Mouse (Mus musculus) midbrain, embryonic 12.5 days (tissue): ENCODE results near the gene Lsm2. TPM values are rescaled to one million over a fixed set of nuclear protein-coding genes. Genes with fewer than 3 reads are reported as not detected.
"Not testable (repeated sequence)": the region's sequence is repeated elsewhere in the genome, so short reads cannot be mapped to it uniquely, and the experiment has no call there.

Source experiments
- ATAC-seq: fragments of 200-750 bp; cut with Nextera tagmentation; 2 replicates; pipeline ENCODE4 v1.8.0; 2017; ENCODE audit warnings: low read depth, moderate TSS enrichment, moderate library complexity; ENCODE audit not compliant: low FRiP score
- H3K27ac ChIP-seq: fragments of 300-500 bp; sonication (generic); replicated peaks from 2 replicates; pipeline ENCODE4 v1.5.1; 2016; ENCODE audit warnings: mild to moderate bottlenecking
- H3K27me3 ChIP-seq: fragments of 300-500 bp; sonication (generic); 2 replicates; pipeline ENCODE4 v1.6.1; 2016; ENCODE audit warnings: mild to moderate bottlenecking
- H3K36me3 ChIP-seq: fragments of 300-500 bp; sonication (generic); 2 replicates; pipeline ENCODE4 v1.6.1; 2016
- H3K4me1 ChIP-seq: fragments of 300-500 bp; sonication (generic); 2 replicates; pipeline ENCODE4 v1.6.1; 2016
- H3K4me2 ChIP-seq: fragments of 300-500 bp; sonication (generic); replicated peaks from 2 replicates; pipeline ENCODE4 v1.6.1; 2016; ENCODE audit warnings: mild to moderate bottlenecking, moderate library complexity
- H3K4me3 ChIP-seq: fragments of 300-500 bp; sonication (generic); 2 replicates; pipeline ENCODE4 v1.5.1; 2016; ENCODE audit warnings: mild to moderate bottlenecking
- H3K9ac ChIP-seq: fragments of 300-500 bp; sonication (generic); replicated peaks from 2 replicates; pipeline ENCODE4 v1.6.1; 2016; ENCODE audit warnings: mild to moderate bottlenecking, moderate library complexity
- H3K9me3 ChIP-seq: fragments of 300-500 bp; sonication (generic); 2 replicates; pipeline ENCODE4 v1.6.1; 2016; ENCODE audit warnings: mild to moderate bottlenecking
- WGBS: fragments of 180-500 bp; shearing (Covaris S2); methylation state at CpG from one replicate; pipeline ENCODE4 v1.1.7; 2016; 5-methylcytosine and 5-hydroxymethylcytosine counted together
- polyA plus RNA-seq: library from polyadenylated mRNA; unstranded; fragments of >200 nt; fragmentation: Nextera tagmentation; extraction: Ambion mirVana; gene quantifications from 2 replicates; pipeline ENCODE4 v1.2.1, GENCODE M21; 2016

Gene Lsm2
- polyA plus RNA-seq, 1 experiment from 2014 or later: 202 TPM

DNA sequence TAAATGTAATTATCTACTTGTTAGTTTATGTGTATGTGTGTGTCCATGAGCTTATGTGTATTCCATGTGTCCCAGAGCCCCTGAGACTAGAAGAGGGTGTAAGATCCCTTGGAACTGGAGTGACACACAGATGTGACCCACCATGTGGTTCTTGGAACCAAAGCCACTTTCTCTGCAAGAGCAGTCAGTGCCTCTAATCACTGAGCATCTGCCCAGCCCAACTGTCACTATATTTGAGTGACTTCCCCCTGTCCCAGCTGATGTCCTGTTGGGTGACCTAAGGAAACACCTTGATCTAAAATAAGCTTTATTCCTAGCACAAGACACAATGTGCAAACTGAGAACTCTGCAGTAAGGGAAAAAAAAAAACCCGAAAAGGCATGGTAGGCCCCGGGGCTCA, 46.7 kb downstream of the Lsm2 start:
- Histone ChIP-seq H3K9ac (no peak overlapping the region), H3K4me3 (no peak overlapping the region), H3K4me2 (no peak overlapping the region), H3K4me1 (peaks cover 30% of the 10 kb centered on the region), H3K9me3 (no peaks in the 10 kb centered on the region), H3K36me3 (no peaks in the 10 kb centered on the region), H3K27ac (no peak overlapping the region), H3K27me3 (no peaks in the 10 kb centered on the region; the same call in 1 of the 2 replicates)
- 82% methylated on average over 2 of the region's 2 CpGs for WGBS
- ATAC-seq: no peak

DNA sequence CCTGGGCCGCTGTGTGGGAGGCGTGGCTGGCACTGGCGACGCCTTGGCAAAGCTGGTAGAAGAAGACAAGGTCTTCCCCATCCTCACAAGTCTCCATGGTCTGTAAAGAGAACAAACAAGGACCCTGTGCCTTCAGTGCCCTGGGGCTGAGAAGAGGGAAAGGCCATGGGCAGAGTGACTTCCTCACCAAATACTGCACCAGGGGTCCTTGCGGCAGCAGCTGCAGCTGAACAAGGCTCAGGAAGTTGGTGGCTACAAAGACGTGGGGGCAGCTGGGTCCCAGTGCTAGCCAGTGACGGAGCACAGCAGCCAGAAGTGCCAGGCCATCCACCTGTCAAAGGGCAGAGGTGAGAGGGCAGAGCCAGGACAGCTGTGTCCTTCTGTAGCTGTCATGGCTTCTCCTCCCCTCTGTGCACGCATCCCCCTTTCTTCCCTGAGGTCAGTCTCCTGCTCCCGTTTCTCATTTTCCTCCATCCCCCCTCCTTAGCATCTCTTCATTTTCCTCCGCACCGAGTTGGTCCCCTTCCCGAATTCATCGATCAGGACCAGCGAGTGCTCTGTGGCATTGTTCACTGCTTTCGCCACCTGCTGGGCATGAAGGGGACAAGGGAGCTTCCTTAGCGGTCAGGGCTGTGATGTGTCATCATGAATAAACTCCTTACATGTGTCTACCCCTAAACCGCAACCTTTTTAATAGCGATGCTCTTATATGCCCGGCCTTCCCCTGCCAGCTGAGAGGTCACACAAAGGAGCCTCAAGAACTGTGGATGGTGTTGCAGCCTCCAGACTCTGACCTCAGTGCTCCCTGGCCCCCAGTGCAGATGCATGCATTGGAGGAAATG, 48.2 kb downstream of the Lsm2 start:
- no peak overlapping the region for H3K9ac ChIP-seq
- 0 out of 2 replicates have a peak overlapping the region, but pooled peaks have one; percentile 35 for H3K27ac ChIP-seq
- 0 out of 2 replicates have a peak, but pooled peaks have one; percentile 17 for ATAC-seq
- WGBS: 30% methylated on average over 19 of the region's 19 CpGs
- H3K4me1 ChIP-seq: peaks cover 30% of the 10 kb centered on the region
- 0 out of 2 replicates have a peak overlapping the region, but pooled peaks have one; percentile 10 for H3K4me3 ChIP-seq
- peak overlapping the region; percentile 26 for H3K4me2 ChIP-seq
- H3K27me3 ChIP-seq: no peaks in the 10 kb centered on the region; the same call in 1 of the 2 replicates
- no peaks in the 10 kb centered on the region for H3K9me3 ChIP-seq
- no peaks in the 10 kb centered on the region for H3K36me3 ChIP-seq

DNA sequence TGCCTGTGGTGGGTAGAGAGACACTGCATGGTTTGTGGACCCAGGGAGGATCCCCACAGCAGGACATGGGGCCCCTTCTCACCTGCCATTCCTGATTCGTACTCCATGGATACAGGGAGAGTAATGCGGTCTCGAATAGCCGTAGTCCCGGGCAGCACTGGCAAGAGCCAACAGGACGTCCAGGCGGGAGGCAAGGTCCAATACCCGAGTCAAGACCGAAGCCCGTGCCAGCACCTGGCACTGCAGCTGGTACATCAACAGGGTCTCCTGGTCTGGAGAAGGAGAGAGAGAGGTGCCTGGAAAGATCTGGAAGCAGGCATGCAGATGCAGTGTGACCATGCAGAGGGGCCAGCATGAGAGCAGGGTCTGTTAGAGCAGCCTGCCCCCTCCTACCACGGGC, 49.6 kb downstream of the Lsm2 start:
- H3K36me3 ChIP-seq: no peaks in the 10 kb centered on the region
- no peak overlapping the region for H3K4me3 ChIP-seq
- WGBS: 92% methylated on average over 11 of the region's 11 CpGs
- no peak overlapping the region for H3K9ac ChIP-seq
- no peak for ATAC-seq
- H3K27ac ChIP-seq: no peak overlapping the region
- H3K4me1 ChIP-seq: peaks cover 25% of the 10 kb centered on the region
- H3K9me3 ChIP-seq: no peaks in the 10 kb centered on the region
- H3K4me2 ChIP-seq: no peak overlapping the region
- H3K27me3 ChIP-seq: no peaks in the 10 kb centered on the region; the same call in 1 of the 2 replicates

DNA sequence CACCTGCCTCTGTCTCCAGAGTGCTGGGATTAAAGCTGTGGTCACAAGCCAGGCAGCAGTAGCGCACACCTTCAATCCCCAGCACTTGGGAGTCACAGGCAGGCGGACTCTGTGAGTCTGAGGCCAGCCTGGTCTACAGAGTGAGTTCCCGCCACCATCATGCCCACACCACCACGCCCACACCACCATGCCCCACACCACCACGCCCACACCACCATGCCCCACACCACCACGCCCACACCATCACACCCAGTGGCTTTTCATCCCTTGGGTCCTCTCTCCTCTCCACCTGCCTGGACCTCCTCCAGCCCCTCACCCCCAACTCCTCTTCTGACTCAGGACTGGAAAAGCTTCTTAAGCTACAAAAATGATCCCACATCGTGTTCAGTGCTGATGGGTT, 50.2 kb downstream of the Lsm2 start:
- H3K4me1 ChIP-seq: peaks cover 22% of the 10 kb centered on the region
- no peak overlapping the region for H3K27ac ChIP-seq
- H3K9me3 ChIP-seq: no peaks in the 10 kb centered on the region
- H3K27me3 ChIP-seq: no peaks in the 10 kb centered on the region; the same call in 1 of the 2 replicates
- no peak overlapping the region for H3K4me3 ChIP-seq
- H3K9ac ChIP-seq: no peak overlapping the region
- no peaks in the 10 kb centered on the region for H3K36me3 ChIP-seq
- WGBS: 91% methylated on average over 7 of the region's 7 CpGs
- no peak overlapping the region for H3K4me2 ChIP-seq
- ATAC-seq: no peak

DNA sequence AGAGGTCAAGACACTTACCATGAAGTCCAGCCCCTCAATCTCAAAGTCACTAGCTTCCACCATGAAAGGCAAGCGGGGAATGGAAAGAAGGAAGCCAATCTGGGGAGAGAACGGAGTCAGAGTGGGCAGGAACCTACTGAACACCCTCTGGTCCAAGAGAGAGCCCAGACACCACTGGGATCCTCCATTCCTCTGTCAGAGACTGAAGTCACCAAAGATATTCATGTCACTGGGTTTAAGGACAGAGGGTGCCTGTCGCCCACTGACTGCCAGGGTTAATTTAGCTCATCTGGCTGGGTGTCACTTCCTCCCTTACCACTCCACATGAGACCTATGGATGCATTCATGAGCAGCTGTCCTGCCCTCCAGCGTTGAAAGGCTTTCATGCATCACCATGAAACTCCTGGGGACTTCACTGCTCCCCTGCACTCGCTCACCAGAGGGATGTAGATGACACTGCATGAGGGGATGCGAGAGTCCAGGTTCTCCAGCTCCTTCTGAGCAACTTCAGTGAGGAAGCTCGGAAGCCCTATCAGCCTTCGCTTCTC, 50.7 kb downstream of the Lsm2 start:
- WGBS: 78% methylated on average over 8 of the region's 8 CpGs
- H3K27me3 ChIP-seq: no peaks in the 10 kb centered on the region; the same call in 1 of the 2 replicates
- H3K9me3 ChIP-seq: no peaks in the 10 kb centered on the region
- no peak overlapping the region for H3K27ac ChIP-seq
- ATAC-seq: no peak
- H3K9ac ChIP-seq: no peak overlapping the region
- no peak overlapping the region for H3K4me3 ChIP-seq
- no peak overlapping the region for H3K4me2 ChIP-seq
- H3K4me1 ChIP-seq: peaks cover 17% of the 10 kb centered on the region
- H3K36me3 ChIP-seq: no peaks in the 10 kb centered on the region

DNA sequence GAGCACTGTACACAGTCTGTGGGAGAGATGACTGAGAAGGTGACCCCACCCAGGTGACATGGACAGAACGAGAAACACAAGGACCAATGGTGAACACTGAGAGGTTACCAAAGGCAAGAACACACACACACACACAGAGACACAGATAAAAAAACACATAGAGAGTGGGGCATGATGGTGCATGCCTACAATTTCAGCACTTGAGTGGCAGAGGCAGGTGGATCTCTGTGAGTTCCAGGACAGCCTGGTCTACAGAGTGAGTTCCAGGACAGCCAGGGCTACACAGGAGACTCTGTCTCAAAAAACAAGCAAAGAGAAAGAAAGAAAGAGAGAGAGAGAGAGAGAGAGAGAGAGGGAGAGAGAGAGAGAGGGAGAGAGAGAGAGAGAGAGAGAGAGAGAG, 52.0 kb downstream of the Lsm2 start:
- not testable (repeated sequence) for H3K4me1 ChIP-seq, H3K27me3 ChIP-seq, H3K36me3 ChIP-seq, H3K9ac ChIP-seq, H3K4me3 ChIP-seq, H3K27ac ChIP-seq, ATAC-seq, H3K4me2 ChIP-seq, H3K9me3 ChIP-seq
- 57% methylated on average over 1 of the region's 1 CpGs for WGBS

DNA sequence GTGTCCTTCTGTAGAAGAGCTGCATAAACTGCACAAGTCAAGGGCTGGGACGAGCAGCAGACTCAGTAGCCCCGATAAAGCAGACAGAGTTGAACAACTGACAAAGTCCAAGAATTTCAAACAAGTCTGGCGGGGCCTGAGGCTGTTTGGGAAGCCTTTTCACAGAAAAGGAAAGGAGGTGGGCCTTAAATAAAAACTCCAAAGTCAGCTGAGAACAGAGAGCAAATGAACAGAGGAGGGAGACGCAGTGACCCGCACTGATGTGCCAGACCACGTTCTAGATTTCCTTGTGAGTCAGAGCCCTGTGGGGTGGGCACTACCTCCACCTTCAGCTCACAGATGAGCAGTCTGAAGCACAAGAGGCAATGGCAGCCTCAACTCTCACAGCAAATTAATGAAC, 53.2 kb downstream of the Lsm2 start:
- WGBS: 82% methylated on average over 6 of the region's 6 CpGs
- no peak overlapping the region for H3K4me3 ChIP-seq
- H3K36me3 ChIP-seq: no peaks in the 10 kb centered on the region
- no peak overlapping the region for H3K4me2 ChIP-seq
- no peak overlapping the region for H3K27ac ChIP-seq
- peaks cover 5% of the 10 kb centered on the region for H3K4me1 ChIP-seq
- H3K9me3 ChIP-seq: no peaks in the 10 kb centered on the region
- H3K27me3 ChIP-seq: no peaks in the 10 kb centered on the region; the same call in 1 of the 2 replicates
- H3K9ac ChIP-seq: no peak overlapping the region
- ATAC-seq: no peak

Other genes with a start within 250 kb of the Lsm2 start
- gene C4b, start 238.0 kb upstream of the Lsm2 start, polyA plus RNA-seq: 0.05 and 0.11 TPM in 2 replicates
- not detected in 2 replicates for gene Cyp21a1, start 177.3 kb upstream of the Lsm2 start, polyA plus RNA-seq
- gene Stk19, start 144.9 kb upstream of the Lsm2 start, polyA plus RNA-seq: 26.1 and 30.8 TPM in 2 replicates
- gene Dxo, start 144.8 kb upstream of the Lsm2 start, polyA plus RNA-seq: 72.7 and 73.4 TPM in 2 replicates
- gene Skiv2l, start 131.7 kb upstream of the Lsm2 start, polyA plus RNA-seq: 67.4 and 71.5 TPM in 2 replicates
- 114 TPM in 2 replicates for gene Nelfe, start 131.5 kb upstream of the Lsm2 start, polyA plus RNA-seq
- gene Cfb, start 119.3 kb upstream of the Lsm2 start, polyA plus RNA-seq: 3.3 and 3.5 TPM in 2 replicates
- 11.4 and 15.1 TPM in 2 replicates for gene Zbtb12, start 102.4 kb upstream of the Lsm2 start, polyA plus RNA-seq
- gene Gm20547, start 99.8 kb upstream of the Lsm2 start, polyA plus RNA-seq: not detected in 2 replicates
- 0.86 and 2.1 TPM in 2 replicates for gene C2, start 83.6 kb upstream of the Lsm2 start, polyA plus RNA-seq
- gene Ehmt2, start 83.4 kb upstream of the Lsm2 start, polyA plus RNA-seq: 113 and 120 TPM in 2 replicates
- 0.08 and 0.13 TPM in 2 replicates for gene Slc44a4, start 67.4 kb upstream of the Lsm2 start, polyA plus RNA-seq
- gene Neu1, start 50.6 kb upstream of the Lsm2 start, polyA plus RNA-seq: 20.4 and 20.7 TPM in 2 replicates
- gene Hspa1b, start 22.6 kb upstream of the Lsm2 start, polyA plus RNA-seq: 0.22 TPM in 1 of 2 replicates, not detected in the other
- not detected in 2 replicates for gene Gm20481, start 11.9 kb upstream of the Lsm2 start, polyA plus RNA-seq
- gene Hspa1a, start 9.7 kb upstream of the Lsm2 start, polyA plus RNA-seq: 2.3 and 2.8 TPM in 2 replicates
- gene Hspa1l, start 9.2 kb upstream of the Lsm2 start, polyA plus RNA-seq: 1.1 and 1.7 TPM in 2 replicates
- gene Vars, start 19.1 kb downstream of the Lsm2 start, polyA plus RNA-seq: 139 and 142 TPM in 2 replicates
- 0.14 and 0.23 TPM in 2 replicates for gene Vwa7, start 34.7 kb downstream of the Lsm2 start, polyA plus RNA-seq
- gene Sapcd1, start 46.2 kb downstream of the Lsm2 start, polyA plus RNA-seq: 5.2 and 6.8 TPM in 2 replicates
- 6.9 and 7.6 TPM in 2 replicates for gene Msh5, start 64.9 kb downstream of the Lsm2 start, polyA plus RNA-seq
- 145 and 165 TPM in 2 replicates for gene Clic1, start 68.1 kb downstream of the Lsm2 start, polyA plus RNA-seq
- 595 and 615 TPM in 2 replicates for gene Ddah2, start 77.2 kb downstream of the Lsm2 start, polyA plus RNA-seq
- gene Ly6g6c, start 83.5 kb downstream of the Lsm2 start, polyA plus RNA-seq: not detected in 2 replicates
- 0.52 and 0.93 TPM in 2 replicates for gene Mpig6b, start 84.3 kb downstream of the Lsm2 start, polyA plus RNA-seq
- 0.24 TPM in 1 of 2 replicates, not detected in the other for gene Ly6g6e, start 95.0 kb downstream of the Lsm2 start, polyA plus RNA-seq
- 1.1 and 1.7 TPM in 2 replicates for gene Ly6g6d, start 96.2 kb downstream of the Lsm2 start, polyA plus RNA-seq
- gene Ly6g6f, start 103.7 kb downstream of the Lsm2 start, polyA plus RNA-seq: 0.47 TPM in 2 replicates
- gene Abhd16a, start 107.4 kb downstream of the Lsm2 start, polyA plus RNA-seq: 69.0 and 72.3 TPM in 2 replicates
- gene Ly6g5c, start 126.4 kb downstream of the Lsm2 start, polyA plus RNA-seq: not detected in 2 replicates
- 1.0 and 1.5 TPM in 2 replicates for gene Ly6g5b, start 133.6 kb downstream of the Lsm2 start, polyA plus RNA-seq
- gene Gpank1, start 139.6 kb downstream of the Lsm2 start, polyA plus RNA-seq: 22.2 and 26.4 TPM in 2 replicates
- gene Csnk2b, start 140.2 kb downstream of the Lsm2 start, polyA plus RNA-seq: 279 TPM in 2 replicates
- gene D17H6S53E, start 144.5 kb downstream of the Lsm2 start, polyA plus RNA-seq: 8.0 and 9.1 TPM in 2 replicates
- gene Apom, start 150.2 kb downstream of the Lsm2 start, polyA plus RNA-seq: 0.65 and 1.5 TPM in 2 replicates
- 84.0 and 95.3 TPM in 2 replicates for gene Bag6, start 153.3 kb downstream of the Lsm2 start, polyA plus RNA-seq
- gene Prrc2a, start 183.0 kb downstream of the Lsm2 start, polyA plus RNA-seq: 236 and 239 TPM in 2 replicates
- gene Aif1, start 194.2 kb downstream of the Lsm2 start, polyA plus RNA-seq: 7.7 and 8.2 TPM in 2 replicates
- 4.7 and 9.9 TPM in 2 replicates for gene Lst1, start 206.6 kb downstream of the Lsm2 start, polyA plus RNA-seq
- gene Ltb, start 212.6 kb downstream of the Lsm2 start, polyA plus RNA-seq: 0.48 and 0.62 TPM in 2 replicates
- gene Tnf, start 220.1 kb downstream of the Lsm2 start, polyA plus RNA-seq: not detected in 2 replicates
- gene Lta, start 223.5 kb downstream of the Lsm2 start, polyA plus RNA-seq: not detected in 2 replicates
- gene Gm16181, start 239.0 kb downstream of the Lsm2 start, polyA plus RNA-seq: 0.38 TPM in 1 of 2 replicates, not detected in the other